Mouse (Mus musculus) testis, postnatal 10 days (tissue): ENCODE measurements around the gene Kpnb1.
A peak's percentile ranks its signal among the peaks of the same experiment; 100 is the strongest.

ENCODE experiments used
- DNase-seq: peaks from one replicate; pipeline ENCODE4 v3.0.0; 2021; ENCODE audit warnings: low spot score

Kpnb1 gene

DNA sequence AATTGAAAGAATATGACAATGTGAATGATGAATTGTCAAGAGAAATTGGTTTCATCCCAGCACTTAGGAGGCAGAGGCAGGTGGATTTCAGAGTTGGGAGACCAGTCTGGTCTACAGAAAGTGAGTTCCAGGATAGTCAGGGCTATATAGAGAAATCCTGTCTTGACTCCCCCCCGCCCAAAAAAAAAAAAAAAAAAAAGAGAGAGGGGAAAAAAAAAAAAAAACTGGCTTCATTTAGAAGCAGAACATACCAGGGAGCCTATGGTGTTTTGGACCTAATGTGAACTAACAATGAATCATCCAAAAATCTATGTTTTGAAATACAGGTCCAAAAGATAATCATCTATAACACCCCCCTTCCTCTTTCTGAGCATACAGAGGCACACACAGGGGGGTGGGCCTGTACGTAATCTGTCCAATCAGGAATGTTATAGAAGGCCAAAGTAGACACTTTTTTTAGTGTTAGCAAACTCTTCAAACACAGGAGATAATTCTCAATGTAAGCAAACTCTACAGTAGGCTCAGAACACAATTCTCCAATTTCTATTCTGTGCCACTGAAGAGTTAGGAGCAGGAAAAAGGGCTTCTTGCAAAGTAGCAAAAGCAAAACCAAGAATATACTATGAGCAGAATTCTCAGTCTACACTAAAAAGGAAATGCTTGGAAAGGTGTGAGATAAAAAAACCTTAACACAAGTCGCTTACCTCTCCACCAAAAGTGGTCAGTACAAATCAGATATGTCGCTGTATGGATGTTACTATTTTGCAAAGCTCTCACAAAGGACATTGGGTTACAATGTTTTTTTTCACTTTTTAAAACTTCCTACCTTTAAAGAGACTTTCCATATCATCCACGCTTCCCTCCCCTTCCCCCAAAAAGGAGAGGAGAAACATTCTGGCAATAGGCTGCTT is 1.7 kb downstream of the Kpnb1 start:
- DNase-seq = no peak

- DNase-seq = no peak
These were observed 2.8 kb downstream of the Kpnb1 start for GRCm38 (mm10) chr11:97184875-97185274.

DNA sequence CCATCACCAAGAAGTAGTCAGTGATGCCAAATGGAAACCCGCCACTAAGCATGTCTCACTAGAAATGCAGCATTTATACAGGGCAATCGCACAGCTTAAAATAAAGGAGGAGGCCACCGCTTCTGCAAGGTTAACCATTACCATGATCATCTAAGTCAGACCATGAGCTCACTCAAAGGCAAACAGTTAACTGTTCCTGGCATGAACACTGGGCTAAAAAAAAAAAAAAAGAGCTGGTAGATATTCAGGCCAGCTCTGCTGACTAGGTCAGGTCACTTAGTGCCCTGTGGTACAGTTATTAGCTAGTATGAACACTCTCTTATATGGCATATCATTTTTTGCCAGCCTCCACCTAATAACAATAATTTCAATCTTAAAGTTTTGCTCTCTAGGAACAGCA is 5.2 kb downstream of the Kpnb1 start:
- DNase-seq = no peak

DNA sequence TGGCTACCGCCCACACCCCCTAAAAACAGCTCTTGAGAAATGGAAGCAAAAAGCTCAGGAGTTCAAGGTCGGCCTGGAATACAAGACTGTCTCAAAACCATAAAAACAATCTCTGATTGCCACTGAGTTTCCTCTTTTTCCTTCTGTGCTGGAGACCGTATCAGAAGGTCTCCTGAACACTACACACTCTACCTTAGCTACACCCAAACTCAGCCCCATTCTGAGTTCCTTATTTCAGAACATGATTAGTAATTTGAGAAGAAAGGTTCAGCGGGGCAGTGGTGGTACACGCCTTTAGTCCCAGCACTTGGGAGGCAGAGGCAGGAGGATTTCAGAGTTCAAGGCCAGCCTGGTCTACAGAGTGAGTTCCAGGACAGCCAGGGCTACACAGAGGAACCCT is 6.6 kb downstream of the Kpnb1 start:
- DNase-seq = no peak

DNA sequence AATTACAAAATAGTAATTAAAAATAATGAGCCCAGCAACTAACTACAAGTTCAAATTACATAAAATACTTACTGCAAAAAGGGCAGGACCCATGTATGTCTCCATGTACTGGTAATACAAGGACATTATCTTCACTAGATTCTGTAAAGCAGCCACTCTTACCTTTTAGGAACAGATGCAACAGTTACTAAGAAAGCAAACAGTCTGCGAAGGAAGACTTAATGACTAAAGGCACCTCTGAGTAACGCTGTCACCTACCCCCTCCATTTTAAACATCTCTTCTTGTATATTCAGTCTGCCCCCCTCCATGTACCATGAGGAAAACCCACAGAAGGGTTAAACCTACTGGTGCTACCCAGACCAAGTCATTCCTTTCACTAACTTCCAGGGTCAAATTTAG is 9.5 kb downstream of the Kpnb1 start:
- DNase-seq = no peak

- peak; percentile 50 for DNase-seq
These were observed 10.8 kb downstream of the Kpnb1 start for GRCm38 (mm10) chr11:97176851-97177250.

- no peak for DNase-seq
These were observed 12.2 kb downstream of the Kpnb1 start for GRCm38 (mm10) chr11:97175499-97175898.

- DNase-seq = no peak
These were observed 27.3 kb downstream of the Kpnb1 start for GRCm38 (mm10) chr11:97160341-97160740.

DNA sequence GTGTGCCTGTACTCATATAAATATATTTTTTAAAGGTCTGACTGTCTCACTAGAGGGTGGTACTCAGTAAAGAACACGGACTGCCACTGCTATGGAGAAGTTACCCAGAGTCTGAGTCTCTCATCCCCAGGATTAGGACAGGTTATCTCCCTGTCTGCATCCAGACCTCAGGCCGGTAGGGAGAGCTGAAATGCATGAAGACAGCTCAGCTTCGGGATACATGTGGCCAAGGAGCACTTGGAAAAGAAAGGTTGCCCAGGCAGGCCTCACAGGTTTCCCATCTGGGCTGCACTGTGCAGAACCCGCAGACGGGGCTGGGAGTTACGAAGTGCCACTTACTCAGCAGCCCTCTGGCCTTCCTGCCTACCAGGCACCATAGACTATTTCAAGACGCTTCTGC is 30.7 kb downstream of the Kpnb1 start:
- no peak for DNase-seq

DNA sequence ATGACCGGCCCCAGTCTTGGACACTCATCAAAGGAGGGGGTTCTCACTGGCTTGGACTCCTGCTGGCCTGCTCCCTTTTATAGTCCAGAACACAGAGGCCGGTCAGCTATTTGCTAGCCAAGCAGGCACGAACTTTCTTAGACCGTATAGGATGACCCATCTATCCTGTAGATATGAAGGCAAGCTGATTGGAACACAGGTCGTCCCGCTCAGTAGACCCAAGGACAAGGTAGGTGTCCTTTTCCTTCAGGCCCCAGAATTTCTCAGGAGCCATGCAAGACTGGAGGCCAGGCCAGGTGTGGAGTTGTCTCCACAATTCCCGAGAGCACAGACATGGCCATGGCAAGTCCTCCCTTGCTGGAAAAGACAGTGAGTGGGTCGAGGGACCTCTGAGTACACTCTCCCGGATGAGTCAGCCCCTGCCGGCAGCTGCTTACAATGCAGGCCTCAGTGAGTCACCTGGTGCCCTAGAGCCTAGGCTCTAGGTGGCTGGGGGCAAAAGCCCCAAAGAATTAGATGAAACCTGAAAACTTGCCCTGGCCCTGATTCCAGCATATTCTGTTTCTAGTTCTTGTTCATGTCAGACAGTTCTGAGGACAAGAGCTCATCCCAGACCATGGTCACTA is 34.9 kb downstream of the Kpnb1 start:
- DNase-seq = no peak

- DNase-seq = peak; percentile 66
These were observed 35.7 kb downstream of the Kpnb1 start for GRCm38 (mm10) chr11:97152023-97152426.

GRCm38 (mm10) chr11:97151343-97151801 is 36.3 kb downstream of the Kpnb1 start, which contains the start of gene Tbkbp1:
Tbkbp1 (minus strand) TSS chr11:97151495.
- peak; percentile 78 for DNase-seq

GRCm38 (mm10) chr11:97150411-97151330 is 37.0 kb downstream of the Kpnb1 start:
- peak; percentile 79 for DNase-seq

DNA sequence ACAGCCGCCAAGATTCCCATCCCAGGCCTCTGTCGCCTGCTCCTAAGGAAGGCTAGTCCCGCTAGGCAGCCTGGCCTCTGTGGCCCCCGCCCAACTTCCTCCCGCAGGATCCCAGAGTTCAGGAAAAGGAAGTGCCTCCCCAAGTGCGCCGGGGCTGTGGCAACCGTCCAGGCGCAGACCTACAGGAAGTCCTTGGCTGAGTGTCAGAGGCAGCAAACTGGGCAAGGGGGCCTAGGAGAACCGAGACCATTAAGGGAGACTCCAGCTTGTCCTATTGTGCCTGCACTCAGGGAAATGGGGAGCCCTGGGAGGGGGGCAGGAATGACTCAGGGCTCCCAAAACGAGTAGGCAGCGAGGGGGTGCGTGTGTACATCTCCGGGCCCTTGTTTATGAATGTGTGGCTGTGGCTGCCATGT is 37.7 kb downstream of the Kpnb1 start:
- peak; percentile 78 for DNase-seq

DNA sequence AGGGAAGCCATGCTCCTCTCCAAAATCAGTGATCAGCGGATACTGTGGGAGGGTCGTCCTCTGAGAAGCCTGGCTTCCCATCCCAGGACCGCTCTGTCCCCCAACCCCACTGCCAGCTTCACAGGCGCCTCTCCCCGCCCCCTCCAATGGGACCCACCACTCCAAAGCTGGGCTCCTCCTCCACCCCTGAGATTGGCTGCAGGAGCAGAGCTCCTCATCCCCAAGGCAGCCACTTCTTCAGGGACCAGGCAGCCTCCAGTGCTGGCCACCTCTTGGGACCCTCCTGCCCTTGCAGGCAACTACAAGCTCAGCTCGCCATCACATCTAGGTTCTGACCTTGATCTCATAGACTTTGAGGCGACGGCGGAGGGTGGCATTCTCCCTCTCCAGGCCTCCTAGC is 38.7 kb downstream of the Kpnb1 start:
- DNase-seq = no peak

DNA sequence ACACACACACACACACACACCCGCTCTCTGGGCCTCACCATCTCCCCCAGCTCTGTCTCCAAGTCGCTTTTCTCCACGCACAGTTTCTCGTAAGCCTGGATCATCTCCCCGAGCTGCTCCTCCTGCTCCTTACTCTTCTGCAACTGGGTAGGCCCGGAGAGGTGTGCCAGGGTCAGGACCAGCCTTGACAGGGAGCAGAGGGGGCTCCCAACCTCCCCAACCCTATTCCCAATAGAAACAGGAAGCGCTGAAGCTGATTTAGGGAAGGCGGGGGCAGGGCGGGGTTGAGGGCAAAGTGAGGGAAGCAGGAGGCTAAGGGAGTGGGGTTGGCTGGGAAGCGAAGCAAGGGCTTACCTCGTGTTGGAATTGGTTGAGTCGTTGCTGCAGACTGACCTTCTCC is 39.1 kb downstream of the Kpnb1 start:
- DNase-seq = no peak

DNA sequence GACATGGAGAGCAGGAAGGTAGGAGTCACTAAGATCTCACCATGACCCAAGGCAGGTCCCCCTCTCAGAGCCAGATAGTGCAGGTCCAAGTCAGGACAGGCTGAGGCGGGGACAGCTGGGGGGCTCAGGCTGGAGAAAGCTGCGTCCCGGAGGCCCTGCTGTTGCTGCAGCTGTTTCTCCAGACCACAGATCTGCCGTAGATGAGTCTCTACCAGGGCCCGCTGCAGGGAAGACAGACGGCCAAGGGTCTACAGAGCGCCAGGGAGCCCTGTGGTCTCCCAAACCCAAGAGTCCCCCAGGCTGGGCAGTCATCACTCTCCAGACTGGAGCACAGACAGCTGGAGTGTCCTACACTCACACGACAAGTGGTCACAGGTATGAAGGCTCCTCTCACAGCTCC is 40.3 kb downstream of the Kpnb1 start:
- no peak for DNase-seq

DNA sequence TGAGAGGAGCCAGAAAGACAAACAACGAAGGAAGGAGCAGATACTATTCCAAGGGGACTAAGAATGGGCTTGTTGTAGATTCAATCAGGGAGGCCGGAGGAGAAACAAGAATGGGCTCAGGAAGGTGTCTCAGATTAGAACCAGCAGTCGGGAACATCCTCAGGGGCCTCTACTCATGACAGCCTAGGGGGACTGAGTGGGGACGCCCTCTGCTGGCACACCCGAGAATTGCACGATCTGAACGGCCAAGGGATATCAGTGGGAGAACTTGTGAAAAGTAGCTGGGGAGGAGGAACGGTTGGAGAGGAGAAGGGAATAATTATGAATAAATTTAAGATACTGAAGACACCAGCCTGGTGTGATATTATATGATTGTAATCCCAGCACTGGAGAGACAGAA is 41.0 kb downstream of the Kpnb1 start:
- peak; percentile 88 for DNase-seq

DNA sequence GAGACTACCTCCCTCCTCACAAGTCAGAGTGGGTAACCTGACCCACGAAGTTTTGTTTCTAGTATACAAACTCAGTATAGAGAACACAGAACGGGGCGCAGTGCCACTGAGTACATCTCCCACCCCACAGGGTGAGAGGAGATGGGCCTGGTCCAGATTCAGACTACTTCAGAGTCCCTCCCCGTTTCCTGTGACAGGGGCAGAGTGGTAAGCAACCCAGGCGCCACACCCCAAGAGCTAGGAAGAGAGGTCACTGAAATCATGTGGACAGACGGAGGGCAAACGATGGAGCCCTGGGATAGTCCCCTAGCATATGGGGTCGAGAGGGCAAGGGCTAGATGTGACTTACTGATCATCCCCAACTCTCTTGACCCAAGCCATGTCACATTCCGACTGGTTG is 41.7 kb downstream of the Kpnb1 start:
- DNase-seq = no peak

GRCm38 (mm10) chr11:97145320-97145719 is 42.4 kb downstream of the Kpnb1 start:
- no peak for DNase-seq

DNA sequence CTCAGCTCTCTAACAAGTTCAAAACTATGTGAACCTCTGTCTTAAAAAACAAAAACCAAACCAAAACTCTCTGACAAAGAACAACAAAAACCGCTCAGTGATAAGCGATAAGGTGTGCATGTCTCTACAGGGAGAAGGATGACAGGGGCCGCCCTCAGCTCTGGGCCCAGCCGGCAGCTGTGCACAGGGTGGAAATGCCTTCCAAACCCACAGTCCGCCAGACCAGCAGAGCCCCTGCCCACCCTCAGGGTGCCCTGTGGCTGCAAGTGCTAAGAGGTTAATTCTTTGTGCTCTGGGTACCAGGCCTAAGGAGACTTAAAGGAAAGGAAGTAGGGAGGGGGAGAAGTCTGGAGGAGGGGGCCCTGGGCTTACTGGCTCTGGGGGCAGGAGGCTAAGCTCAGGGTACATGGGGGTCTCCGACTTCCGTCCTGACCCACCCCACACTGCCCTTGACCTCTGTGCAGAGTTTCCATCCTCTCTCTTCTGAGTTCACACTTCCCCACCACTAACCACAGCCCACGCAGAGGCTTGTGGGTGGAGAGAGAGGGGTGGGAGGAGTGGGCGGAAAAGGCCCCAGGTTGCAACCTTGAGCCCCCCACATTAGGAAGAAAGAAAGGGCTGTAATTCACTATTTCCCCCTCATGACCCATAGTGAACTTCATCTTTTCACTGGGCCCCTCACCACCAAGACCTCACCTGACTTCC is 44.3 kb downstream of the Kpnb1 start:
- DNase-seq = peak; percentile 36
